Mouse (Mus musculus) MEL (cell line): ENCODE measurements around the gene B3gnt7. TPM values are rescaled to one million over a fixed set of nuclear protein-coding genes. Genes with fewer than 3 reads are reported as not detected.

Experiments
- DNase-seq: peaks from one replicate; pipeline ENCODE4 v3.0.0; 2011; ENCODE audit warnings: low read depth, low spot score
- H3K27ac ChIP-seq: 2 replicates; pipeline ENCODE4 v1.5.1; 2012; ENCODE audit warnings: low read depth, mild to moderate bottlenecking, control low read depth, low read length, moderate library complexity; ENCODE audit not compliant: control insufficient read depth
- H3K27me3 ChIP-seq, 2 experiments: fragments of 150-350 bp in 1 of 2; sonication (generic) in 1 of 2; 2 replicates each; pipeline ENCODE4 v1.6.1; 2012; ENCODE audit warnings: low read length in 2 of 2, mild to moderate bottlenecking in 2 of 2, improper control_type of control experiment in 1 of 2, moderate library complexity in 1 of 2; ENCODE audit not compliant: insufficient read depth in 2 of 2, control insufficient read depth in 1 of 2
- H3K36me3 ChIP-seq, 2 experiments: 2 replicates each; pipeline ENCODE4 v1.6.1; 2012 to 2014; ENCODE audit warnings: low read length in 2 of 2, improper control_type of control experiment in 1 of 2, inconsistent platforms in 1 of 2, mild to moderate bottlenecking in 1 of 2; ENCODE audit not compliant: insufficient read depth in 2 of 2, control insufficient read depth in 1 of 2
- H3K4me1 ChIP-seq, 2 experiments: fragments of 150-350 bp in 1 of 2; sonication (generic) in 1 of 2; 2 replicates each; pipeline ENCODE4 v1.6.1; 2012; ENCODE audit warnings: low read length in 2 of 2, improper control_type of control experiment in 1 of 2, mild to moderate bottlenecking in 1 of 2; ENCODE audit not compliant: insufficient read depth in 2 of 2, control insufficient read depth in 1 of 2
- H3K4me3 ChIP-seq, 2 experiments: fragments of 150-350 bp in 1 of 2; sonication (generic) in 1 of 2; 2 replicates each; pipeline ENCODE4 v1.5.1; 2012; ENCODE audit warnings: low read depth in 2 of 2, low read length in 2 of 2, mild to moderate bottlenecking in 2 of 2, moderate library complexity in 2 of 2, control low read depth in 1 of 2, improper control_type of control experiment in 1 of 2; ENCODE audit not compliant: control insufficient read depth in 1 of 2, insufficient read depth in 1 of 2
- H3K79me2 ChIP-seq: 2 replicates; pipeline ENCODE4 v1.6.1; 2012; ENCODE audit warnings: mild to moderate bottlenecking, low read length, moderate library complexity; ENCODE audit not compliant: control insufficient read depth, poor library complexity, insufficient read depth
- H3K9ac ChIP-seq: 2 replicates; pipeline ENCODE4 v1.6.1; 2012; ENCODE audit warnings: low read depth, mild to moderate bottlenecking, control low read depth, low read length, moderate library complexity; ENCODE audit not compliant: control insufficient read depth, poor library complexity, severe bottlenecking
- H3K9me3 ChIP-seq: fragments of 150-350 bp; sonication (generic); replicated peaks from 2 replicates; pipeline ENCODE4 v1.6.1; 2012; ENCODE audit warnings: mild to moderate bottlenecking, low read length, improper control_type of control experiment, moderate library complexity; ENCODE audit not compliant: insufficient read depth
- BHLHE40 ChIP-seq: IDR thresholded peaks from 2 replicates; pipeline ENCODE4 v1.6.1; 2012; ENCODE audit warnings: low read depth, mild to moderate bottlenecking, inconsistent platforms, low read length, improper control_type of control experiment, borderline replicate concordance
- CHD1 ChIP-seq: IDR thresholded peaks from 2 replicates; pipeline ENCODE4 v1.6.1; 2012; ENCODE audit warnings: low read depth, mild to moderate bottlenecking, inconsistent platforms, low read length, improper control_type of control experiment
- CHD2 ChIP-seq: IDR thresholded peaks from 2 replicates; pipeline ENCODE4 v1.6.1; 2011; ENCODE audit warnings: low read length, improper control_type of control experiment
- CTCF ChIP-seq, 3 experiments: IDR thresholded peaks in 2 of 3; conservative IDR thresholded peaks in 1 of 3; 2 replicates each; pipeline ENCODE4 v1.5.1; 2011 to 2012; ENCODE audit warnings: low read length in 3 of 3, low read depth in 2 of 3, mild to moderate bottlenecking in 2 of 3, improper control_type of control experiment in 1 of 3, inconsistent platforms in 1 of 3, mixed read lengths in 1 of 3, moderate library complexity in 1 of 3; ENCODE audit not compliant: control insufficient read depth in 1 of 3, insufficient read depth in 1 of 3, poor library complexity in 1 of 3, severe bottlenecking in 1 of 3
- ELF1 ChIP-seq: IDR thresholded peaks from 2 replicates; pipeline ENCODE4 v1.6.1; 2014; ENCODE audit warnings: low read depth, mild to moderate bottlenecking, inconsistent platforms, low read length, improper control_type of control experiment, moderate library complexity
- ETS1 ChIP-seq: IDR thresholded peaks from 2 replicates; pipeline ENCODE4 v1.6.1; 2012; ENCODE audit warnings: low read depth, mild to moderate bottlenecking, inconsistent platforms, low read length, improper control_type of control experiment, moderate library complexity
- GATA1 ChIP-seq: IDR thresholded peaks from 2 replicates; pipeline ENCODE4 v1.6.1; 2011; ENCODE audit warnings: low read depth, low read length, improper control_type of control experiment
- JUND ChIP-seq: IDR thresholded peaks from 2 replicates; pipeline ENCODE4 v1.6.1; 2011; ENCODE audit warnings: low read depth, mild to moderate bottlenecking, improper control_type of control experiment, low read length
- KAT2A ChIP-seq: conservative IDR thresholded peaks from 2 replicates; pipeline ENCODE4 v1.6.1; 2012; ENCODE audit warnings: low read depth, low read length, improper control_type of control experiment, inconsistent platforms
- MAFK ChIP-seq: IDR thresholded peaks from 2 replicates; pipeline ENCODE4 v1.6.1; 2011; ENCODE audit warnings: low read depth, mild to moderate bottlenecking, low read length, improper control_type of control experiment, borderline replicate concordance
- MAX ChIP-seq: IDR thresholded peaks from 2 replicates; pipeline ENCODE4 v1.6.1; 2011; ENCODE audit warnings: low read length, improper control_type of control experiment
- MEF2A ChIP-seq: IDR thresholded peaks from 2 replicates; pipeline ENCODE4 v1.6.1; 2014; ENCODE audit warnings: low read depth, mild to moderate bottlenecking, inconsistent platforms, low read length, improper control_type of control experiment; ENCODE audit not compliant: poor library complexity, insufficient replicate concordance, severe bottlenecking; ENCODE audit errors: extremely low read depth
- MXI1 ChIP-seq: IDR thresholded peaks from 2 replicates; pipeline ENCODE4 v1.6.1; 2011; ENCODE audit warnings: mild to moderate bottlenecking, low read depth, low read length, improper control_type of control experiment
- MYC ChIP-seq: IDR thresholded peaks from 2 replicates; pipeline ENCODE4 v1.6.1; 2011; ENCODE audit warnings: low read depth, mild to moderate bottlenecking, low read length, improper control_type of control experiment, moderate library complexity
- NELFE ChIP-seq: IDR thresholded peaks from 2 replicates; pipeline ENCODE4 v1.6.1; 2011; ENCODE audit warnings: low read depth, low read length, improper control_type of control experiment
- POLR2A ChIP-seq, 2 experiments: IDR thresholded peaks; 2 replicates each; pipeline ENCODE4 v1.6.1; 2011 to 2012; ENCODE audit warnings: low read length in 2 of 2, mild to moderate bottlenecking in 2 of 2, control low read depth in 1 of 2, improper control_type of control experiment in 1 of 2, low read depth in 1 of 2, moderate library complexity in 1 of 2; ENCODE audit not compliant: control insufficient read depth in 1 of 2, insufficient read depth in 1 of 2, poor library complexity in 1 of 2
- POLR2AphosphoS5 ChIP-seq: IDR thresholded peaks from 2 replicates; pipeline ENCODE4 v1.6.1; 2012; ENCODE audit warnings: low read depth, borderline replicate concordance, mild to moderate bottlenecking, inconsistent platforms, low read length, moderate library complexity, mixed read lengths
- RAD21 ChIP-seq: IDR thresholded peaks from 2 replicates; pipeline ENCODE4 v1.6.1; 2011; ENCODE audit warnings: mild to moderate bottlenecking, low read depth, low read length, improper control_type of control experiment
- SMC3 ChIP-seq: IDR thresholded peaks from 2 replicates; pipeline ENCODE4 v1.6.1; 2011; ENCODE audit warnings: low read depth, low read length, improper control_type of control experiment
- TCF12 ChIP-seq: IDR thresholded peaks from 2 replicates; pipeline ENCODE4 v1.6.1; 2014; ENCODE audit warnings: low read depth, mild to moderate bottlenecking, inconsistent platforms, low read length, improper control_type of control experiment, moderate library complexity
- USF2 ChIP-seq, 2 experiments: IDR thresholded peaks; 2 replicates each; pipeline ENCODE4 v1.6.1; 2011 to 2012; ENCODE audit warnings: improper control_type of control experiment in 2 of 2, low read length in 2 of 2, borderline replicate concordance in 1 of 2, inconsistent platforms in 1 of 2, low read depth in 1 of 2, mild to moderate bottlenecking in 1 of 2; ENCODE audit not compliant: insufficient read depth in 1 of 2
- ZKSCAN1 ChIP-seq: IDR thresholded peaks from 2 replicates; pipeline ENCODE4 v1.6.1; 2012; ENCODE audit warnings: low read depth, mild to moderate bottlenecking, inconsistent platforms, low read length, improper control_type of control experiment, moderate library complexity
- ZMIZ1 ChIP-seq: IDR thresholded peaks from 2 replicates; pipeline ENCODE4 v1.6.1; 2012; ENCODE audit warnings: low read depth, mild to moderate bottlenecking, inconsistent platforms, low read length, improper control_type of control experiment, moderate library complexity
- ZNF384 ChIP-seq: IDR thresholded peaks from 2 replicates; pipeline ENCODE4 v1.6.1; 2012; ENCODE audit warnings: low read depth, mild to moderate bottlenecking, inconsistent platforms, low read length, improper control_type of control experiment
- polyA plus RNA-seq, 2 experiments: library from polyadenylated mRNA; stranded (reverse) in 1 of 2; unstranded in 1 of 2; fragments of >175 nt in 1 of 2; fragments of >200 nt in 1 of 2; gene quantifications; 2 replicates each; pipeline versions ENCODE4 v1.2.1 to v1.2.4; 2012; ENCODE audit warnings: low replicate concordance in 2 of 2, low read depth in 1 of 2; ENCODE audit not compliant: insufficient read length in 2 of 2, insufficient read depth in 1 of 2, missing spikeins in 1 of 2
- total RNA-seq: library from RNA; depleted of rRNA; stranded (reverse); fragments of 300-350 nt; gene quantifications from 2 replicates; pipeline ENCODE4 v1.2.3, GENCODE M21; 2012

The B3gnt7 gene
- total and polyA plus RNA-seq, 3 experiments: 0.40 TPM; not detected in 2

- H3K27me3 ChIP-seq: no peaks in the 10 kb centered on the region
- DNase-seq: no peak
- no peaks in the 10 kb centered on the region for H3K4me1 ChIP-seq
- no peak for TF ChIP-seq CHD2
- no peak for TF ChIP-seq POLR2A (IDR thresholded peaks at IDR 0.05; ENCODE audit: control insufficient read depth in 1 of 2, insufficient read depth in 1 of 2, low read depth in 1 of 2, low read length in 2 of 2, poor library complexity in 1 of 2)
- TF ChIP-seq KAT2A: no peak
- TF ChIP-seq ZNF384: no peak
- no peak for TF ChIP-seq ZMIZ1
- no peak for TF ChIP-seq MEF2A
- no peak for TF ChIP-seq CTCF (IDR thresholded peaks at IDR 0.05 in 2 of 3, conservative IDR thresholded peaks at IDR 0.05 in 1 of 3; ENCODE audit: control insufficient read depth in 1 of 3, insufficient read depth in 1 of 3, low read depth in 2 of 3, low read length in 3 of 3, poor library complexity in 1 of 3, severe bottlenecking in 1 of 3)
- TF ChIP-seq MAX: no peak
- TF ChIP-seq, all 39 proteins: peak for 0
- H3K9me3 ChIP-seq: no peaks in the 10 kb centered on the region
- no peak overlapping the region for H3K9ac ChIP-seq
- H3K4me3 ChIP-seq: no peak overlapping the region
- H3K27ac ChIP-seq: no peak overlapping the region
- no peaks in the 10 kb centered on the region for H3K79me2 ChIP-seq
- no peaks in the 10 kb centered on the region for H3K36me3 ChIP-seq
Measured at GRCm38 (mm10) chr1:86303873-86304250, 1.2 kb downstream of the B3gnt7 start.

DNA sequence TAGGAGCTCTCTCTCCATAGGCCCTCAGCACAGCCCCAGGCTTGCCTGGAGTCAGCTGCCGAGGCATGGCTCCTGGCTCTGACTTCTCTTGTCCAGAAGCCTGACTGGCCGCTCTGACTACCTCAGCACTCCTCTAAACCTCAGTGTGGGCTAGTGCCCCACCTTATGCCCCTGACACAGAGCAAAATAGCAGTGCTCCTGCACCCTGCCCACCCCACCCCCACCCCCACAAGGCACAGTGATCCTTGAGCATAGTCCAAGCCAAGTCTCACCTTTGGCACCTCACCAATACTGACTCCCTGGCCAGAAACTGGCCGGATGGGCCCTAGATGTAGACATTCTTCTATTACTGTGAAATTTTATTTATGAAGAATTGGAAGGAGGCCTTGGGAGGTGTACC lies 4.1 kb downstream of the B3gnt7 start:
- no peak for DNase-seq
- Histone ChIP-seq H3K4me3 (no peak overlapping the region), H3K9me3 (no peaks in the 10 kb centered on the region), H3K27ac (no peak overlapping the region), H3K36me3 (no peaks in the 10 kb centered on the region), H3K79me2 (no peaks in the 10 kb centered on the region), H3K9ac (no peak overlapping the region), H3K27me3 (no peaks in the 10 kb centered on the region), H3K4me1 (no peaks in the 10 kb centered on the region)
- TF ChIP-seq JUND (no peak), RAD21 (no peak), SMC3 (no peak), ELF1 (no peak), BHLHE40 (no peak), CHD1 (no peak)

DNA sequence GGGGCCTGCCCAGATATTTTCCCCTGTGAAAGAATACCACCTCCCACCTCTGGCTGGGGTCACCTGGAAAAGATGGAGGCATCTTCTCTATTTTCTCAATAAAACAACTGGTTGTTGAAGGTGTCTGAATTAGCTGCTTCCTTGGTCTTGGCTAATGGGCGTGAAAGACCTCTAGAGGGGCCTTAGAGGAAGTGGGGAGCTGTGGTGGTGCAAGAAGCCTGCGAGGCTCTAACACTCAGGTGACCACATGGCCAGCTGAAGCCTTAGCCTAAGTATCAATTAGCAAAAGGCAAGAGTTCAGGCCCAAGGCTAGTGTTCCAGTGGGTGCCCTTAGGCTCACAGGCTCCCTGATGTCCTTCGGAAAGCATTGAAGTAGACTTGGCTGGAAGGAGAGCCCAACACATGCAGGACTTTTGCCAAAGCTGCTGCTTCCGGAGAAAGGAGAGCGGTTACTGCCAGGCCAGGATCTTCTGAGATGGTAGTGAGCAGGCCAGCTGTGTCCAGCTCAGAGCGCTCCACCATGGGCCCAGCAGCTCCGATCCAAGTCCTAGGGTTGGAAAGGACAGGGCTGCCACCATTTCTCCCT lies 4.6 kb downstream of the B3gnt7 start:
- Histone ChIP-seq H3K79me2 (no peaks in the 10 kb centered on the region), H3K36me3 (peaks cover 0 to 1% of the 10 kb centered on the region in 2 experiments; a peak in 1 of 4 replicates), H3K27me3 (no peaks in the 10 kb centered on the region), H3K4me3 (no peak overlapping the region), H3K27ac (no peak overlapping the region), H3K9ac (no peak overlapping the region), H3K9me3 (no peaks in the 10 kb centered on the region), H3K4me1 (peaks cover 0 to under 1% of the 10 kb centered on the region in 2 experiments; a peak in 1 of 4 replicates)
- DNase-seq: no peak
- TF ChIP-seq SMC3 (no peak), POLR2A (IDR thresholded peaks at IDR 0.05; ENCODE audit: control insufficient read depth in 1 of 2, insufficient read depth in 1 of 2, low read depth in 1 of 2, low read length in 2 of 2, poor library complexity in 1 of 2) (no peak), USF2 (IDR thresholded peaks at IDR 0.05; ENCODE audit: borderline replicate concordance in 1 of 2, insufficient read depth in 1 of 2, low read depth in 1 of 2, low read length in 2 of 2) (no peak), RAD21 (no peak), TCF12 (no peak), GATA1 (no peak), CHD2 (no peak), ETS1 (no peak), NELFE (no peak), ZKSCAN1 (no peak), ELF1 (no peak), MXI1 (no peak), MYC (no peak), MAFK (no peak), POLR2AphosphoS5 (no peak), KAT2A (no peak)
